Mouse (Mus musculus): ENCODE data around the gene Cks1b. TPM values are rescaled to one million over a fixed set of nuclear protein-coding genes. Genes with fewer than 3 reads are reported as not detected.
A peak's percentile ranks its signal among the peaks of the same experiment; 100 is the strongest.

The Cks1b gene
- total RNA-seq, 2 experiments from 2014 or later: 2.2 to 2.7 TPM

DNA sequence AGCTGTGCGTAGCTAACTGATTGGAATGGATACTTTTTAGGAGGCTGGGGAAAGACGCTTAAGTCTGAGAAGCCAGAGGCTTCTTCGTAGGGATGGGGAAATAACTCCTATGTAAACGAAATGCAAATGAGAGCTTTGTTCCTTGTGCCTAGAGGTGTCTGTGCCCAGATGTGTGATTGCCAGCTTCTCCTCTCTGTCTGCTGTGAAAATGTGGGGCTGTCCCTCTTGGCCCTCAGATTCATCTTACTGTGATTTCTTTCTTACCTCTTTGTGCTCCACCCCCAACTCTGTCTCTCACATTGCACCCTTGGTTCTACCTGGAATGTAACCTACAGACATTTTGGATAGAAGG lies 21.6 kb downstream of the Cks1b start:
- no peak for DNase-seq (ENCODE audit: low spot score in 2 of 2)

DNA sequence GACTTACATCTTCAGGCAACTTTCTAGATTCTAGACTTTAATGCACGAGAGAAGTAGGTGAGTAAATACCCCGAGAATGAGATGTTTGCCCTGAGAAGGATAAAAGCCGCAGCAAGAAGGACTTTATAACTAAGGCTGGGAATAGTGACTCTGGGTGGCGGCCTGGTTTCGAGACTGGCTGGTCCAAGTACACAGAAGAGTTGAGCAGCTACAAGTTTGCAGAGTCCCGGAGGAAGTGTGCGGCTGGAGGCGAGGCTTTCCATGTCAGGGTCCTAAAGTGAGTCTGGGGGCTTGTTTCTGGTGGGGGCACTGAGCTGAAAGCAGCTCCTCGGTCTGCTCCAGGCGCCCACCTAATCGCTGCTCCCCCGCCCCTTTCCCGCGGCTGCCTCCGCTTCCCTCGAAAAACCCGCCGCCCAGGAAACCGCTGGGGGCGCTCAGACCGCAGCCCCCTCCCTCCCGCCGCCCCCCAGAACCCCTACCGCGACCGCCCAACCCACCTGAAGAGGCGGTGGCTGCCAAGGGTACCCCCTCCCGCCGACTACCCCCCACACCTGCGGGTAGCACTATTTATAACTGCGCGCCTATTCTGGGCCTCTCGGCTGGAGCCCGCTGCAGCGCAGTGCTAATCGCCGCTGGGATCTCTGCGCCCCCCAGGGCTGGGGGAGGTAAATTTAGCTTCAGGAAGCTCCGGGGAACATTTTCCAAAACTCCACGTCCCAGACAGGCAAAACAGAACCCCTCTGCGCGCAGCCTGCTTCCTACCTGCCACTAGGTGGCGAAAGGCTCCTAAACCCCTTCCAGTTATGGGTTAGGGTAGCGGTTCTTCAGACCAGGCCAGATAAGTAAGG lies 22.2 kb downstream of the Cks1b start:
- DNase-seq (ENCODE audit: low spot score in 2 of 2): peak in 1 of 2 experiments; percentile 57

GRCm38 (mm10) chr3:89395419-89395805 lies 22.8 kb downstream of the Cks1b start:
- no peak for DNase-seq (ENCODE audit: low spot score in 2 of 2)

DNA sequence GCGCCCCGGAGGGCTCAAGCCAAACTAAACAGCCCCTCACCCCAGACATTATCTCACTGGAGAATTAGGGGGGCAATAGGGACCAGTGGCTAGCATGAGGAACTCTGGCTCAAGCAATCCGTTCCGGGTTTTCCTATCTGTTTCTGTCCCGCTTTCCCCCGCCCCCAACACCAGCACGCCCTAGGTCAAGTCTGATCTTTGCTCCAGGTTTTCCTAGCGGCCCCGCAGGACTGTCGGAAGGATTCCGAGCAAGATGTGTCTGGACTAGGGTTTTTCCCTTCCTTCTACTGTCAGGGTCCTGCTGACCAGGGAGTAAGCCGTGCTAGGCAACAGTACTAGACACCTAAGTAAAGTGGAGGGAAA lies 23.3 kb downstream of the Cks1b start:
- DNase-seq (ENCODE audit: low spot score in 2 of 2): peak in 1 of 2 experiments; percentile 53

- DNase-seq (ENCODE audit: low spot score in 2 of 2): peak in 1 of 2 experiments; percentile 45
Measured at GRCm38 (mm10) chr3:89394006-89394893, 23.9 kb downstream of the Cks1b start, which contains the start of gene Zbtb7b. TSS of gene Zbtb7b (minus strand) at chr3:89394776.

- peak; percentile 96 for DNase-seq (ENCODE audit: low spot score in 2 of 2)
Measured at GRCm38 (mm10) chr3:89393605-89394004, 24.6 kb downstream of the Cks1b start.

DNA sequence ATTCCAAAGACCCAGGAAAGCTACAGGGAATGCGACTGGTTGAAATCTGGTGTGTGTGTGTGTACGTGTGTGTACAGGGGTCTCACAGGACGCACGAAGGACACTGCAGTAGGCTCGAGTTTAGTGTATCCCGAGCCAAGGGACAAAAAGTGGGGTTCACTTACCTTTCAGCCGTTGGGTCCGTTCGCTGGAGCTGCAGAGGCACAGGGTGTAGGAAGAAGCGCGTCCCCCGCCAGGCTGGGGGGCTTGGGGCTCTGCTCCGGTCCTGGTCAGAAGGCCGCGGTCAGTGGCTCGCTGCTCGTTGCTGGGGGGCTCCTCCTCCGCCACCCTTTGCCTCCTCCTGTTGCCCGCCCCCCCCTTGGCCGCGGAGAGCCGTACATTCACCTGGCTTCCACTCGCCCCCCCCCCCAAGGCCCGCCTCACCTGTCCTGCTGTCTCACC lies 25.3 kb downstream of the Cks1b start:
- DNase-seq (ENCODE audit: low spot score in 2 of 2): no peak

DNA sequence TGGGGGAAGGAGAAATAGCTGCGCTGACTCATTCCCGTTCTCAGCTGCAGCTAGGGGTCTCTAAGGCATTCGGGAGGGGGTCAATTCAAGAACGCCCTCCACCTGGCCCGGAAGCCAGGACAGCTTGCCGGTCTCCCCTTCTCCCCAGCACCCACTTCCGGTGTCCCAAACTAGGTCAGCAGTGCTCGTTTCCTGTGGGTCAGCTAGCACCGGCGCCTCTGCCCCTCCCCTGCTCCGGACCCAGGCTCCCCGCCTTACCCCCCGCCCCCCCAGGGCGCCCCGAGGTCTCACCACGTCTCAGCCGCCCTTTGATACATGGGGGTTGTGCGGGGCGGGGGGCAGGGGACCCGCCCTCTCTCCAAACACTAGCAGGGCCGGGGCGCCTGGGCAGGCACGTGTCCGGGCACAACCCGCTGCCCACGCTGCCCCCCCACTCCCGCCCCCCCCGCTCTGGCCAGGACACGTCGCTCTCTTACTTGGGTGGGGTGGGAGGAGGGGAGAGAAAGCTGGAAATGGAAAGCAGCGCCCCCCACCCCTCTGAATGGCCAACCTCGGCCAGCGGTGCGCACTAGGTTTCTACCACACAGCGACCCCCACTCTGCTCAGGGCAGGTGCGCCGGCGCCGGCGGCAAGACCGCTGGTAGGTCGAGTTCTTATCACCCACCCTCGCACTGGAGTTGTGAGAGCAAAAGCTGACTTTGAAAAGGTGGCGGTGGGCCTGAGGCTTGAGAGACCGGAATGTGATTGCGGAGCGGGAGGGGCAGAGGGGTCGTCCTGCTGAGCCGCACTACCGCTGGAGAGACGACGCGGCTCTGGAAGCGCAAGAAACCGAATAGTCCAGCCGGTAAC lies 26.3 kb downstream of the Cks1b start:
- DNase-seq (ENCODE audit: low spot score in 2 of 2): no peak

DNA sequence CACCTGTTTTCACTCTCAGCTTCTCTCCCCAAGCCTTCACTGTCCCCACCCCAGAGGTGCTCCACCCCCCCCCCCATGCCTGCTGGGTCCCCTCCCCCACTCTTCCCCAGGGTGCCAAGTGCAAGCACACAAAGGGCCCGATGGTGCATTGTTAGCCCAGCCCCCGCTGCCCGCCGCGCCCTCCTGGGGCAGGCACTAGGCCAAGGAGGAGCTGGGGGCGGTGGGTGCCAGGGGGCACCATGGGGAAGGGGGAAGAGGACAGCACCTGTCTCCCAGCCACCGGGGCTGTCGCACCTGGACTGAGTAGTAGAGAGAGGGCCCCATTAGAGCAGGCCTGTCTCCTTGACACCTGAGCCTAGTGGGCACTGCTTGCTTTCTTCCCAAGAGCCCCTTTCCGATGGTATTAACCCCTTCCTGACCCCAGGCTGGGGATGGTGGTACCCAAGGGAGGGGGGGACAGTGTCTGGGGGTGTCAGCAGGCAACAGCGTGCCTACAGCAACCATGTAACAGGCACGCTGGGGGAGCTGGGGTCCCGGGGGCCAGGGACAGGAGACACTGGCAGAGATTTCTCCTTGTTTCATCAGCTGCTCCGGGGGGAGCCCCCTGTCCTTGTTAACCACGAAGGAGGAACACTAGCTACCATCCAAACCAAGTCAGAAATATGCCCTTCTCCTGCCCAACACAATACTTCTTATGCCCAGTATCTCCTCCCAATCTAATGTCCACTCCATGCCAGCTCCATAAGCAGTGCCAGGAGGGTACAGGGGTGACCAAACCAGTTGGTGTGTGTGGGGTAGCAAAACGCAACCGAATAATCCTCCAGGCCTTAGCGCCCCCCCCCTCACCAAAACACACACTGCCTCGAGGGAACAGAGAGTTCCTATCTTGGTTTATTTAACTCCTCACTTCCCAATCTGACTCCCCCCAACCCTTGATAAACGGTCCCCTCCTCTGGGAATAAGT lies 27.2 kb downstream of the Cks1b start:
- DNase-seq (ENCODE audit: low spot score in 2 of 2): no peak

DNA sequence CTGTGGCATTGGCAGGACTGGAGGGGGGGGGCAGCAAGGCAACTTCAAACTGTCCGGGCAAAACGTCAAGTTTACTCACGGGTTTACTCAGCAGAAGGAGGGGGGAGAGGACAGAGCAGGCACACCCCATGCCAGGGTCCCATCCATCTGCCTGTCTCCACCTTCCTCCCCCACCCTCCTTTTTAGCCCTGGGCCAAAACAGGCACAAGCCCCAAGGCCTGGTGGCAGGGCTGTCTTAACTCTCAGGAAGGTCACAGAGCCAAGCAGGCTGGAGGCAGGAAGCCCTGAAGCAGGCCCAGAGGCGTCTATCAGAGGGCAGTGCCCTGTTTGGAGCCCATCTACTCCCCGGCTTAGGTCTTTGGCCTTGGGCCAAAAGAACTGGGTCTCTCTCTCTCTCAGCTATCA lies 28.1 kb downstream of the Cks1b start:
- DNase-seq (ENCODE audit: low spot score in 2 of 2): no peak

GRCm38 (mm10) chr3:89388901-89389740 lies 29.1 kb downstream of the Cks1b start:
- DNase-seq (ENCODE audit: low spot score in 2 of 2): no peak

- DNase-seq (ENCODE audit: low spot score in 2 of 2): no peak
Measured at GRCm38 (mm10) chr3:89388134-89388881, 29.9 kb downstream of the Cks1b start.

- DNase-seq (ENCODE audit: low spot score in 2 of 2): no peak
Measured at GRCm38 (mm10) chr3:89387632-89388031, 30.6 kb downstream of the Cks1b start.

DNA sequence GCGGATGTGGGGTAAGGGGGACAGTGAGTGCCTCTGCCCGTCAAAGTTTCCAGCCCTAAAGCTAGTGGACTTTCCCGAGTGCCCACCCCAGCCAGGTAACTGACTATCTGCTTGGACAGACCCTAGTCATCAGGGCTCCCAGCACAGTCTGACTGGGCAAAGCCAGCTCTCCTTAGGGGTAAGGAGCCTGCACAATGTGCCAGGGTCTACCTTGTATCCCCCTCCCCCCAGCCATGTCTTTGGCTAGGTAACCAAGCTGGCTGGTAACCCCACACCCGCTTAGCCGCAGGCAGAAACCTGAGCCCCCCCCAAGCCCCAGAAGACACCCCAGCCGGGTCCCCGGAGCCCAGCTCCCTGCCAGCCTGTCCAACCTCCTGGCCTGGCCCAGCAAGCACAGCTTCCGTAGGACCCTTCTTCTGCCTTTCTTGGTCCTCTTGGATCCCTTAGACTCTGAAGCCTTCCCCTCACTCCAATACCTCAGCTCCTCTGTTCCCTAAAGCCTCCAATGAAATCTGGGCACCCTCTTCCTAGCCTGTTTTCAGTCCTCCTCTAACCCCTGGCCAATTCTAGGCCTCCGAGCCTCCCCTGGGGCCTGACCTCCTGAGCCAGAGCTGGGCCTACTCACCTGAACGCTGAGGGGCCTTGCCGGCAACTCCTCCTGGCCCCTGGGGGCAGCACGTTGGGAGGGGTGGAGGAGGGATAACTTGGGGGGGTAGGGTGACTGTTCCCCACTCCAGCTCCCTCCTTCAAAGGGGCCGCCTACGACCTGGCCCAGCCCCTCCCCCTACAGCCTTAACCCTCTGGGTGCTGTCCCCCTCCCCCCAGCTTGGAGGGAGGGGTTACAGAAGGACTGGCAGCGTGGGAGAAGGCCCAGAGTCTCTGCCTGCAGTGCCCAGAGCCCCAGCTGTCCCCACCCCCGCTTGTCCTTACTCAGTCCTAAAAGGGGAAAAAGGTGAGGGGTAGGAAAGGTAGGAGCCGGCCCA lies 31.5 kb downstream of the Cks1b start:
- no peak for DNase-seq (ENCODE audit: low spot score in 2 of 2)

GRCm38 (mm10) chr3:89385451-89385850 lies 32.7 kb downstream of the Cks1b start:
- DNase-seq (ENCODE audit: low spot score in 2 of 2): no peak

DNA sequence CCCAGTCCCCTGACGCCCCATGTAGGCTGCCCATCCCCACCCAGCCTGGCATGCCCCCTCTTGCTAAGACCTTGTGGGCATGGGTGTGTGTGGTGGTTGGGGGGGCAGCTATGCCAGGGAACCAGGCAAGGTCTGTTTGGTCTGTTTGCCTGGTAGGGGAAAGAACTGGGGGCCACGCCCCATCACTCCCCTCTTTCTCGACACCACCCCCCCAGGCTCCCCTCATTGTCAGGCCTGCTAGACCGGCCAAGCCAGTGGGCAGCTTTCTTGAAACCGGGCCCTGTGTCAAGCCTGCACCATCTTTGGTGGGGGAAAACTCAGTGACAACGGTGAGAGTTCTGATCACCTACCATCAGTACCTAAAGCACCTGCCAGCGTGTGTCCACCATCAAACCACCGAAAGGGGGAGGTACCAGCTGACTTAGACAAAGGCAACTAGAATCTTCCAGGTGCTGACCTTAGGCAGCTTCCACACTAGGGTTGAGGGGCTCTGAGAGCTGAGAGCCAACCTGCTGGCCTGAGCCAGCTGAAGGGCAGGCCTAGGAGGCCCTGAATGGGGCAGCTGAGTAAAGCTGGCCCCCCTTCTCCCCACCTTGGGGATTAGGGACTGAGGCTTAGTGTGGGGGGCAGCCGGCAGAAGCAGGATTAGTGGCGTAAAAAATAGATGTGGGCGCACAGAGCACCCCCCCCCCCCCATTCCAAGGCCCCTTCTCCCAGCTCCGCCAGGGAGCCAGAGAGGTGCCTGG lies 33.7 kb downstream of the Cks1b start:
- DNase-seq (ENCODE audit: low spot score in 2 of 2): no peak
